13 mouse cellular contexts compared by ENCODE assay signal in genomic region chr2:29689495-29689894, GRCm38 (mm10).
"Had no signal": no experiment of that assay in that cellular context is flagged by ENCODE, and none has a peak within 500 bp of the region (broad histone marks: within the 10 kb centered on the region; RNA-seq: fewer than 3 reads in every experiment).

No protein-coding gene starts in this region.

- H3K4me3 ChIP-seq: limb, embryonic 15.5 days; midbrain, embryonic 13.5 days had no signal

- H3K27me3 ChIP-seq: limb, embryonic 15.5 days; midbrain, embryonic 13.5 days had no signal

- H3K27ac ChIP-seq: kidney, postnatal 0 days; limb, embryonic 15.5 days; midbrain, embryonic 13.5 days had no signal

- H3K9me3 ChIP-seq: limb, embryonic 15.5 days; midbrain, embryonic 13.5 days had no signal

- H3K4me2 ChIP-seq: limb, embryonic 15.5 days; midbrain, embryonic 13.5 days had no signal

- H3K9ac ChIP-seq: limb, embryonic 15.5 days; midbrain, embryonic 13.5 days had no signal

- ATAC-seq: intestine, embryonic 16.5 days; lung, postnatal 0 days; midbrain, embryonic 13.5 days had no signal

- DNase-seq: kidney, adult 8-10 months; kidney, postnatal 36 days; layer of hippocampus, adult 9-11 months; layer of hippocampus, postnatal 36 days; lung, adult 2 months; lung, postnatal 36 days; right cerebral cortex, postnatal 14 days; thymus, postnatal 4 days had no signal
